22 mouse cellular contexts compared by ENCODE assay signal in genomic region chr2:52372480-52372879, GRCm38 (mm10). TPM values are rescaled to one million over a fixed set of nuclear protein-coding genes. Genes with fewer than 3 reads are reported as not detected.
DNase-seq lines count a peak whose midpoint lies in the region; ATAC-seq and TF ChIP-seq lines count a peak whose summit lies in the region.
"Had no signal": no experiment of that assay in that cellular context is flagged by ENCODE, and none has a peak within 500 bp of the region (broad histone marks: within the 10 kb centered on the region; RNA-seq: fewer than 3 reads in every experiment).

No protein-coding gene starts in this region.

- H3K9ac ChIP-seq in lung, embryonic 16.5 days (ENCODE audit: low read length): no peak overlapping the region
- no peak overlapping the region for H3K9ac ChIP-seq in midbrain, embryonic 14.5 days (replicated peaks; ENCODE audit: low read length)
- H3K9ac ChIP-seq: embryonic facial prominence, embryonic 12.5 days; forebrain, embryonic 15.5 days; heart, embryonic 12.5 days; hindbrain, embryonic 13.5 days; limb, embryonic 12.5 days; liver, embryonic 15.5 days; neural tube, embryonic 15.5 days had no signal

- no peak for TF ChIP-seq CTCF in G1E (IDR thresholded peaks at IDR 0.05; ENCODE audit: low read depth, low read length)

- H3K36me3 ChIP-seq in G1E (replicated peaks): no peaks in the 10 kb centered on the region
- H3K36me3 ChIP-seq in lung, embryonic 16.5 days (ENCODE audit: control insufficient read depth, insufficient read depth, low read length): no peaks in the 10 kb centered on the region
- H3K36me3 ChIP-seq in midbrain, embryonic 14.5 days (ENCODE audit: control insufficient read depth, insufficient read depth, low read length): no peaks in the 10 kb centered on the region
- H3K36me3 ChIP-seq: embryonic facial prominence, embryonic 12.5 days; forebrain, embryonic 15.5 days; heart, embryonic 12.5 days; hindbrain, embryonic 13.5 days; limb, embryonic 12.5 days; liver, embryonic 15.5 days; neural tube, embryonic 15.5 days had no signal

- WGBS in lung, embryonic 16.5 days: 34% methylated on average over 6 of the region's 6 CpGs
- WGBS in midbrain, embryonic 14.5 days: 80% methylated on average over 6 of the region's 6 CpGs

- no peak overlapping the region for H3K4me3 ChIP-seq in G1E (ENCODE audit: low read depth, low read length)
- no peak overlapping the region for H3K4me3 ChIP-seq in lung, embryonic 16.5 days (ENCODE audit: low read length)
- no peak overlapping the region for H3K4me3 ChIP-seq in midbrain, embryonic 14.5 days (replicated peaks; ENCODE audit: low read depth, low read length)
- H3K4me3 ChIP-seq: embryonic facial prominence, embryonic 12.5 days; erythroblast, embryonic 14.5 days; forebrain, embryonic 15.5 days; heart, embryonic 12.5 days; hindbrain, embryonic 13.5 days; limb, embryonic 12.5 days; liver, embryonic 15.5 days; neural tube, embryonic 15.5 days had no signal

- H3K9me3 ChIP-seq in G1E (replicated peaks): no peaks in the 10 kb centered on the region
- no peaks in the 10 kb centered on the region for H3K9me3 ChIP-seq in lung, embryonic 16.5 days (ENCODE audit: control insufficient read depth, low read length)
- no peaks in the 10 kb centered on the region for H3K9me3 ChIP-seq in midbrain, embryonic 14.5 days (ENCODE audit: control insufficient read depth, low read length)
- H3K9me3 ChIP-seq: embryonic facial prominence, embryonic 12.5 days; forebrain, embryonic 15.5 days; heart, embryonic 12.5 days; hindbrain, embryonic 13.5 days; limb, embryonic 12.5 days; liver, embryonic 15.5 days; neural tube, embryonic 15.5 days had no signal

- 0 out of 2 replicates have a peak, but pooled peaks cover 2% of the 10 kb centered on the region for H3K4me1 ChIP-seq in G1E (ENCODE audit: insufficient read depth, low read depth, low read length)
- H3K4me1 ChIP-seq in lung, embryonic 16.5 days (replicated peaks; ENCODE audit: control insufficient read depth, insufficient read depth, low read length): no peaks in the 10 kb centered on the region; the same call in 1 of the 2 replicates
- H3K4me1 ChIP-seq in midbrain, embryonic 14.5 days (ENCODE audit: control insufficient read depth, insufficient read depth, low read length): no peaks in the 10 kb centered on the region
- H3K4me1 ChIP-seq: embryonic facial prominence, embryonic 12.5 days; forebrain, embryonic 15.5 days; hindbrain, embryonic 13.5 days; limb, embryonic 12.5 days; liver, embryonic 15.5 days; neural tube, embryonic 15.5 days had no signal

- peaks cover 10% of the 10 kb centered on the region for H3K27me3 ChIP-seq in G1E (ENCODE audit: insufficient read depth, low read length)
- 0 out of 2 replicates have a peak, but pooled peaks cover 4% of the 10 kb centered on the region for H3K27me3 ChIP-seq in lung, embryonic 16.5 days (ENCODE audit: control insufficient read depth, insufficient read depth, low read depth, low read length)
- no peaks in the 10 kb centered on the region for H3K27me3 ChIP-seq in midbrain, embryonic 14.5 days (ENCODE audit: control insufficient read depth, insufficient read depth, low read length)
- H3K27me3 ChIP-seq: embryonic facial prominence, embryonic 12.5 days; forebrain, embryonic 15.5 days; heart, embryonic 12.5 days; hindbrain, embryonic 13.5 days; limb, embryonic 12.5 days; liver, embryonic 15.5 days; neural tube, embryonic 15.5 days had no signal

- H3K4me2 ChIP-seq in lung, embryonic 16.5 days (ENCODE audit: low read depth, low read length): no peak overlapping the region
- H3K4me2 ChIP-seq in midbrain, embryonic 14.5 days (ENCODE audit: low read length): no peak overlapping the region
- H3K4me2 ChIP-seq: embryonic facial prominence, embryonic 12.5 days; forebrain, embryonic 15.5 days; heart, embryonic 12.5 days; hindbrain, embryonic 13.5 days; limb, embryonic 12.5 days; liver, embryonic 15.5 days; neural tube, embryonic 15.5 days had no signal

- H3K27ac ChIP-seq in lung, embryonic 16.5 days (ENCODE audit: low read length): no peak overlapping the region
- no peak overlapping the region for H3K27ac ChIP-seq in midbrain, embryonic 14.5 days (replicated peaks; ENCODE audit: low read depth, low read length)
- H3K27ac ChIP-seq: embryonic facial prominence, embryonic 12.5 days; forebrain, embryonic 15.5 days; hindbrain, embryonic 13.5 days; limb, embryonic 12.5 days; liver, embryonic 15.5 days; neural tube, embryonic 15.5 days had no signal

- DNase-seq in adrenal gland, adult 8-10 months: peak; percentile 45
- no peak for DNase-seq in adrenal gland, postnatal 25 days
- DNase-seq in kidney, postnatal 14 days: peak; percentile 17
- DNase-seq in kidney, adult 8-10 months: no peak
- no peak for DNase-seq in G1E (ENCODE audit: low spot score)
- DNase-seq in left cerebral cortex, adult 18-20 months (ENCODE audit: low spot score in 2 of 2): no peak
- DNase-seq in midbrain, embryonic 14.5 days: no peak
- DNase-seq: cerebellum, adult 9-11 months; heart, postnatal 14 days; layer of hippocampus, adult 9-11 months; right cerebral cortex, postnatal 4 days had no signal

- peak; percentile 90 for ATAC-seq in G1E (ENCODE audit: extremely low read depth, insufficient number of reproducible peaks, low FRiP score, poor library complexity, severe bottlenecking)
- peak; percentile 90 for ATAC-seq in lung, embryonic 16.5 days (ENCODE audit: low read depth)
- no peak for ATAC-seq in midbrain, embryonic 14.5 days (ENCODE audit: low FRiP score, low TSS enrichment)
- ATAC-seq: CD4-positive, CD25-positive, alpha-beta regulatory T cell, adult 4 months; forebrain, embryonic 15.5 days; midbrain, embryonic 16.5 days had no signal

RNA-seq across cellular contexts. Expression of gene Neb, which starts 5.8 kb away (rescaled TPM):
- 10 to 100 TPM in 1 of 4 experiments, 1 to 10 TPM in 1, under 1 TPM in 2; 0.32 to 10.3 (median 2.4) TPM for total RNA-seq in adrenal gland, adult 8-10 months (2022)
- 4.1 and 8.5 TPM in 2 replicates for total RNA-seq in adrenal gland, postnatal 25 days (2021)
- 0.75 and 2.6 TPM in 2 replicates for total RNA-seq in G1E (2014; fragmentation: Nextera tagmentation)
- 0.58 and 1.2 TPM in 2 replicates for total RNA-seq in G1E (2017)
- polyA plus RNA-seq in G1E (2012): 0.01 and 0.05 TPM in 2 replicates
- 5.8 and 16.8 TPM in 2 replicates for polyA plus RNA-seq in lung, embryonic 16.5 days (2015; fragmentation: Nextera tagmentation; extraction: Ambion mirVana)
- under 1 TPM; 0.79 to 0.98 TPM for total RNA-seq in left cerebral cortex, adult 18-20 months (2021)
- 0.18 and 0.45 TPM in 2 replicates for polyA plus RNA-seq in midbrain, embryonic 14.5 days (2014; fragmentation: Nextera tagmentation; extraction: Ambion mirVana)
- polyA plus RNA-seq: erythroblast, embryonic 14.5 days had no signal

RNA-seq across cellular contexts. Expression of gene Arl5a, which starts 52.2 kb away (rescaled TPM):
- 10 to 100 TPM; 39.8 to 62.9 (median 49.8) TPM for total RNA-seq in adrenal gland, adult 8-10 months (2022)
- 51.8 and 52.7 TPM in 2 replicates for total RNA-seq in adrenal gland, postnatal 25 days (2021)
- total RNA-seq in G1E (2014; fragmentation: Nextera tagmentation): 32.1 and 45.9 TPM in 2 replicates
- total RNA-seq in G1E (2017): 36.6 and 40.3 TPM in 2 replicates
- polyA plus RNA-seq in G1E (2012): 5.4 and 6.4 TPM in 2 replicates
- polyA plus RNA-seq in lung, embryonic 16.5 days (2015; fragmentation: Nextera tagmentation; extraction: Ambion mirVana): 27.5 and 36.5 TPM in 2 replicates
- total RNA-seq in left cerebral cortex, adult 18-20 months (2021): 10 to 100 TPM; 62.6 to 69.2 TPM
- 40.8 and 66.2 TPM in 2 replicates for polyA plus RNA-seq in midbrain, embryonic 14.5 days (2014; fragmentation: Nextera tagmentation; extraction: Ambion mirVana)

Comparison
In these comparisons a context has a peak if more than half of its experiments do, and no peak if none do; other contexts are left out.
1. DNase-seq: peak in adrenal gland, adult 8-10 months (single experiment) and kidney, postnatal 14 days (single experiment); none in adrenal gland, postnatal 25 days (single experiment), kidney, adult 8-10 months (0 of 2), G1E (single experiment), left cerebral cortex, adult 18-20 months (0 of 2) and midbrain, embryonic 14.5 days (single experiment).